Mouse (Mus musculus) adrenal gland, postnatal 10 days (tissue): ENCODE measurements around the gene Ckap2. TPM values are rescaled to one million over a fixed set of nuclear protein-coding genes. Genes with fewer than 3 reads are reported as not detected.
A peak's percentile ranks its signal among the peaks of the same experiment; 100 is the strongest.

ENCODE experiments used
- DNase-seq: peaks from one replicate; pipeline ENCODE4 v3.0.0; 2021; ENCODE audit warnings: mixed read lengths
- long read RNA-seq, 2 experiments: library from polyadenylated mRNA; stranded (forward); transcript quantifications; one replicate each; pipeline ENCODE4 v2.0.0; 2021
- total RNA-seq, 2 experiments: library from RNA; stranded (reverse); gene quantifications; 2 replicates each; pipeline ENCODE4 v1.2.3; 2021

Gene Ckap2
- total RNA-seq: 10 to 100 TPM; 13.2 to 14.9 TPM
- long read RNA-seq, experiment 1, transcript Ckap2-201 (9 exons, 2,593 nt): major isoform, 14 of 23 reads
- long read RNA-seq, experiment 1, partial matches to known transcripts: 3 of 23 reads
- long read RNA-seq, experiment 1, other reads (novel, unspliced or antisense): 6 of 23 reads
- long read RNA-seq, experiment 2, transcript Ckap2-201 (9 exons, 2,593 nt): major isoform, 7 of 8 reads
- long read RNA-seq, experiment 2, partial matches to known transcripts: 0 of 8 reads
- long read RNA-seq, experiment 2, other reads (novel, unspliced or antisense): 1 of 8 reads

GRCm38 (mm10) chr8:22185431-22186397 is at the start of gene Ckap2:
TSS of gene Ckap2 (minus strand) at chr8:22185819.
- peak; percentile 97 for DNase-seq

GRCm38 (mm10) chr8:22228621-22229020 is 43.0 kb upstream of the Ckap2 start:
- DNase-seq: peak; percentile 8

GRCm38 (mm10) chr8:22227061-22227877 is 41.6 kb upstream of the Ckap2 start, which contains the start of gene Thsd1:
TSS of gene Thsd1 (plus strand) at chr8:22227313.
- peak; percentile 78 for DNase-seq

- no peak for DNase-seq
Observed at GRCm38 (mm10) chr8:22226361-22226760, 40.7 kb upstream of the Ckap2 start.

GRCm38 (mm10) chr8:22214826-22215225 is 29.2 kb upstream of the Ckap2 start:
- DNase-seq: peak; percentile 66

GRCm38 (mm10) chr8:22209012-22209411 is 23.4 kb upstream of the Ckap2 start:
- DNase-seq: peak; percentile 13

GRCm38 (mm10) chr8:22207535-22207934 is 21.9 kb upstream of the Ckap2 start:
- DNase-seq: no peak

GRCm38 (mm10) chr8:22199481-22199880 is 13.9 kb upstream of the Ckap2 start:
- no peak for DNase-seq

- no peak for DNase-seq
Observed at GRCm38 (mm10) chr8:22197914-22198313, 12.3 kb upstream of the Ckap2 start.

GRCm38 (mm10) chr8:22193432-22194010 is 7.9 kb upstream of the Ckap2 start:
- DNase-seq: peak; percentile 40

GRCm38 (mm10) chr8:22192660-22193431 is 7.2 kb upstream of the Ckap2 start, which contains the start of gene Vps36:
TSS of gene Vps36 (plus strand) at chr8:22192809.
- peak; percentile 96 for DNase-seq

GRCm38 (mm10) chr8:22184884-22185283 is 735 bp downstream of the Ckap2 start:
- DNase-seq: no peak

- no peak for DNase-seq
Observed at GRCm38 (mm10) chr8:22175966-22176365, 9.7 kb downstream of the Ckap2 start.

GRCm38 (mm10) chr8:22169167-22169566 is 16.5 kb downstream of the Ckap2 start:
- no peak for DNase-seq

GRCm38 (mm10) chr8:22166080-22166603 is 19.5 kb downstream of the Ckap2 start, which contains the start of gene Nek3:
TSS of gene Nek3 (minus strand) at chr8:22166435.
- peak; percentile 89 for DNase-seq

GRCm38 (mm10) chr8:22165251-22166079 is 20.2 kb downstream of the Ckap2 start:
- no peak for DNase-seq

- DNase-seq: no peak
Observed at GRCm38 (mm10) chr8:22164431-22164830, 21.2 kb downstream of the Ckap2 start.

- no peak for DNase-seq
Observed at GRCm38 (mm10) chr8:22162206-22162605, 23.4 kb downstream of the Ckap2 start.

- peak; percentile 60 for DNase-seq
Observed at GRCm38 (mm10) chr8:22150345-22150663, 35.3 kb downstream of the Ckap2 start.
